Mouse (Mus musculus) embryonic facial prominence, embryonic 11.5 days (tissue): Measurements from ENCODE around the gene 6430550D23Rik. TPM values are rescaled to one million over a fixed set of nuclear protein-coding genes. Genes with fewer than 3 reads are reported as not detected.

Experiments
- ATAC-seq: fragments of 200-750 bp; cut with Nextera tagmentation; replicated peaks from 2 replicates; pipeline ENCODE4 v1.8.0; 2017; ENCODE audit warnings: low read depth; ENCODE audit not compliant: insufficient number of reproducible peaks, low FRiP score, low TSS enrichment
- DNase-seq: peaks from one replicate; pipeline ENCODE4 v3.0.0-alpha.2; 2015; ENCODE audit warnings: low spot score
- H3K27ac ChIP-seq: fragments of 300-500 bp; sonication (generic); replicated peaks from 2 replicates; pipeline ENCODE4 v1.5.1; 2014; ENCODE audit warnings: mild to moderate bottlenecking, low read depth, low read length, control low read depth
- H3K27me3 ChIP-seq: fragments of 300-500 bp; sonication (generic); 2 replicates; pipeline ENCODE4 v1.6.1; 2014; ENCODE audit warnings: mild to moderate bottlenecking, low read length, moderate library complexity, mixed read lengths; ENCODE audit not compliant: control insufficient read depth, insufficient read depth
- H3K36me3 ChIP-seq: fragments of 300-500 bp; sonication (generic); replicated peaks from 2 replicates; pipeline ENCODE4 v1.6.1; 2014; ENCODE audit warnings: low read depth, mild to moderate bottlenecking, low read length, moderate library complexity, mixed read lengths; ENCODE audit not compliant: control insufficient read depth, insufficient read depth
- H3K4me1 ChIP-seq: fragments of 300-500 bp; sonication (generic); 2 replicates; pipeline ENCODE4 v1.6.1; 2014; ENCODE audit warnings: low read length, mixed read lengths; ENCODE audit not compliant: control insufficient read depth, insufficient read depth
- H3K4me2 ChIP-seq: fragments of 300-500 bp; sonication (generic); 2 replicates; pipeline ENCODE4 v1.6.1; 2014; ENCODE audit warnings: low read depth, mild to moderate bottlenecking, control low read depth, low read length, moderate library complexity
- H3K4me3 ChIP-seq: fragments of 300-500 bp; sonication (generic); 2 replicates; pipeline ENCODE4 v1.5.1; 2014; ENCODE audit warnings: low read depth, low read length, control low read depth
- H3K9ac ChIP-seq: fragments of 300-500 bp; sonication (generic); replicated peaks from 2 replicates; pipeline ENCODE4 v1.6.1; 2014; ENCODE audit warnings: mild to moderate bottlenecking, control low read depth, low read length
- H3K9me3 ChIP-seq: fragments of 300-500 bp; sonication (generic); replicated peaks from 2 replicates; pipeline ENCODE4 v1.6.1; 2016; ENCODE audit warnings: mild to moderate bottlenecking, low read length, inconsistent platforms, mixed read lengths; ENCODE audit not compliant: control insufficient read depth
- WGBS: fragments of 180-500 bp; shearing (Covaris S2); extraction: QIAGEN DNeasy Blood & Tissue Kit; methylation state at CpG from one replicate; pipeline ENCODE4 v1.1.7; 2014; 5-methylcytosine and 5-hydroxymethylcytosine counted together
- polyA plus RNA-seq: library from polyadenylated mRNA; unstranded; fragments of >200 nt; fragmentation: Nextera tagmentation; extraction: Ambion mirVana; gene quantifications from 2 replicates; pipeline ENCODE4 v1.2.1, GENCODE M21; 2014

Gene 6430550D23Rik
- polyA plus RNA-seq, 1 experiment from 2014 or later, result 1.5 TPM

GRCm38 (mm10) chr2:155947390-155948002, 60.3 kb downstream of the 6430550D23Rik start:
- Histone ChIP-seq H3K27ac (no peak overlapping the region), H3K4me2 (no peak overlapping the region), H3K4me1 (peaks cover 13% of the 10 kb centered on the region; the same call in 1 of the 2 replicates), H3K36me3 (no peaks in the 10 kb centered on the region), H3K27me3 (no peaks in the 10 kb centered on the region), H3K9me3 (no peaks in the 10 kb centered on the region), H3K4me3 (no peak overlapping the region), H3K9ac (no peak overlapping the region)
- WGBS, result 72% methylated on average over 5 of the region's 5 CpGs
- DNase-seq (no peak), ATAC-seq (no peak)

GRCm38 (mm10) chr2:155946499-155946898, 61.3 kb downstream of the 6430550D23Rik start:
- no peaks in the 10 kb centered on the region for H3K9me3 ChIP-seq
- H3K36me3 ChIP-seq, result no peaks in the 10 kb centered on the region
- H3K9ac ChIP-seq, result 0 out of 2 replicates have a peak overlapping the region, but pooled peaks have one; percentile 3
- no peak overlapping the region for H3K4me3 ChIP-seq
- peaks cover 13% of the 10 kb centered on the region; the same call in 1 of the 2 replicates for H3K4me1 ChIP-seq
- DNase-seq (no peak), ATAC-seq (no peak)
- 18% methylated on average over 4 of the region's 4 CpGs for WGBS
- H3K27me3 ChIP-seq, result no peaks in the 10 kb centered on the region
- no peak overlapping the region for H3K27ac ChIP-seq
- H3K4me2 ChIP-seq, result no peak overlapping the region

- no peak; the same call in 1 of the 2 replicates for ATAC-seq
- WGBS, result 1% methylated on average over 7 of the region's 7 CpGs
These were observed 61.7 kb downstream of the 6430550D23Rik start for GRCm38 (mm10) chr2:155946069-155946468.

GRCm38 (mm10) chr2:155945580-155945979, 62.2 kb downstream of the 6430550D23Rik start:
- ATAC-seq, result no peak
- no peaks in the 10 kb centered on the region for H3K9me3 ChIP-seq
- peaks cover 13% of the 10 kb centered on the region; the same call in 1 of the 2 replicates for H3K4me1 ChIP-seq
- DNase-seq, result peak; percentile 61
- H3K27me3 ChIP-seq, result no peaks in the 10 kb centered on the region
- H3K4me3 ChIP-seq, result no peak overlapping the region
- 45% methylated on average over 5 of the region's 5 CpGs for WGBS
- H3K4me2 ChIP-seq, result no peak overlapping the region
- H3K9ac ChIP-seq, result no peak overlapping the region
- no peak overlapping the region for H3K27ac ChIP-seq
- no peaks in the 10 kb centered on the region for H3K36me3 ChIP-seq

More at GRCm38 (mm10) chr2:155946069-155946468, 61.7 kb downstream of the 6430550D23Rik start:
- Histone ChIP-seq H3K27me3 (no peaks in the 10 kb centered on the region), H3K36me3 (no peaks in the 10 kb centered on the region), H3K9ac (0 out of 2 replicates have a peak overlapping the region, but pooled peaks have one; percentile 3), H3K4me3 (no peak overlapping the region), H3K4me1 (peaks cover 13% of the 10 kb centered on the region; the same call in 1 of the 2 replicates), H3K27ac (no peak overlapping the region), H3K9me3 (no peaks in the 10 kb centered on the region), H3K4me2 (no peak overlapping the region)
- peak; percentile 86 for DNase-seq

- DNase-seq (peak; percentile 41), ATAC-seq (no peak)
- Histone ChIP-seq H3K9me3 (no peaks in the 10 kb centered on the region), H3K9ac (no peak within 1 kb of the TSS), H3K27me3 (no peaks in the 10 kb centered on the region), H3K4me2 (peak within 1 kb of the TSS; percentile 17; the same call in 1 of the 2 replicates), H3K4me1 (peaks cover 13% of the 10 kb centered on the region; the same call in 1 of the 2 replicates), H3K4me3 (no peak within 1 kb of the TSS), H3K27ac (0 out of 2 replicates have a peak within 1 kb of the TSS, but pooled peaks have one; percentile 47), H3K36me3 (no peaks in the 10 kb centered on the region)
- WGBS, result 41% methylated on average over 13 of the region's 13 CpGs
These were observed 62.7 kb downstream of the 6430550D23Rik start, which contains the start of gene Gdf5 for GRCm38 (mm10) chr2:155945124-155945523. TSS of gene Gdf5 (minus strand) at chr2:155945367.

GRCm38 (mm10) chr2:155944685-155945084, 63.1 kb downstream of the 6430550D23Rik start:
- DNase-seq (no peak), ATAC-seq (no peak)
- H3K36me3 ChIP-seq, result no peaks in the 10 kb centered on the region
- no peak overlapping the region for H3K9ac ChIP-seq
- 0 out of 2 replicates have a peak overlapping the region, but pooled peaks have one; percentile 47 for H3K27ac ChIP-seq
- H3K4me3 ChIP-seq, result no peak overlapping the region
- 77% methylated on average over 4 of the region's 4 CpGs for WGBS
- peak overlapping the region; percentile 17; the same call in 1 of the 2 replicates for H3K4me2 ChIP-seq
- peaks cover 10% of the 10 kb centered on the region; the same call in 1 of the 2 replicates for H3K4me1 ChIP-seq
- H3K27me3 ChIP-seq, result no peaks in the 10 kb centered on the region
- H3K9me3 ChIP-seq, result no peaks in the 10 kb centered on the region

- Histone ChIP-seq H3K27me3 (no peaks in the 10 kb centered on the region), H3K9me3 (no peaks in the 10 kb centered on the region), H3K4me3 (no peak overlapping the region), H3K4me1 (peaks cover 3% of the 10 kb centered on the region; the same call in 1 of the 2 replicates), H3K36me3 (no peaks in the 10 kb centered on the region), H3K9ac (no peak overlapping the region; the same call in 1 of the 2 replicates), H3K27ac (no peak overlapping the region), H3K4me2 (peak overlapping the region; percentile 28)
- WGBS, result 1% methylated on average over 8 of the region's 8 CpGs
- DNase-seq, result peak; percentile 62
- no peak for ATAC-seq
These were observed 64.3 kb downstream of the 6430550D23Rik start for GRCm38 (mm10) chr2:155943463-155943862.
